Mouse (Mus musculus): ENCODE measurements around the gene Nkx6-1. TPM values are rescaled to one million over a fixed set of nuclear protein-coding genes. Genes with fewer than 3 reads are reported as not detected.

Nkx6-1 gene
- polyA plus RNA-seq, 1 experiment from 2014 or later = 1.0 TPM

DNA sequence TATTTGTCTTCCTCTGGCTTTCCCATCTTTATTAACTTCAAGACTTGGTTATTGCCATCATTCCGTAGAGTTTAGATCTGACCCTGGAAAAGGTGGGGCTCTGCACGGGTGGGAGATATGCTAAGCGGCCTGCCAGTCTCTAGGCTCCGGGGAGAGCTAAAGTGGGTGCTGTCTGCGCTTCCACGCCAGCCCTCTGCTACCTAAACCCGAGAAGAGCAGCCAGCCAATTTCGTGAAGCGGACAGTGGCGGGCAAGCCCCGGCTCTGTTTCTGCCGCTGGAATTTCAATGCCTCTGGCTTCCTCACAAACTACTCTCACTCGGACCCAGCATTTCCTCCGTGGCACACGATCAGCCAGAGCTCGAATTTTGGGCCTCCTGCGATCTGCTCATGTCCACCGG is 1.9 kb upstream of the Nkx6-1 start:
- under 1% methylated on average over 18 of the region's 18 CpGs for whole genome bisulfite sequencing
- H3K36me3 ChIP-seq (replicated peaks) = no peaks in the 10 kb centered on the region
- H3K27me3 ChIP-seq (ENCODE audit: poor library complexity, severe bottlenecking) = peaks cover 92% of the 10 kb centered on the region
- no peak overlapping the region for H3K4me3 ChIP-seq
- H3K27ac ChIP-seq = no peak overlapping the region
- peaks cover 34% of the 10 kb centered on the region for H3K4me1 ChIP-seq
- DNase-seq (ENCODE audit: extremely low spot score, low spot score) = no peak
- H3K9me3 ChIP-seq = no peaks in the 10 kb centered on the region

DNA sequence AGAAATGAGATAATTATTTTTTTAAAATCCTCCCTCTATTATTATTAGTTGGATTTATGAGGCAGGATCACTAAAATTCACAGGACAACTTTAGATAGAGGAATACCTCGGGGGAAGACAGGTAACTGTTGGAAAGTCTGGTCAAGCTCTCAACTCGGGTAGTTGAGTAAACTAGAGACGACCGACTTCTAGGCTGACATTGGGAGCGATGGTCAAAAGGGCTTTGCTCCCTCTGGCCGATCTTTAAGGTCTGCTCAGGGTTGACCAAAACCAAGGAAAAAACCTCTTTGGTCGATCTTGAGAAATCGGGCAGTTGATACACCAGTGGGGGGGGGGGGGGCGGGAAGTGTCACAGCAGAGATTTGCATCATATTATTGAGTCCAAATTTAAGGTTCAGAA is 1.3 kb upstream of the Nkx6-1 start:
- Histone ChIP-seq H3K27me3 (ENCODE audit: poor library complexity, severe bottlenecking) (peaks cover 98% of the 10 kb centered on the region), H3K36me3 (replicated peaks) (no peaks in the 10 kb centered on the region), H3K4me1 (peaks cover 34% of the 10 kb centered on the region), H3K9me3 (no peaks in the 10 kb centered on the region), H3K4me3 (no peak overlapping the region), H3K27ac (no peak overlapping the region)
- 1% methylated on average over 9 of the region's 9 CpGs for WGBS
- DNase-seq (ENCODE audit: extremely low spot score, low spot score) = no peak

DNA sequence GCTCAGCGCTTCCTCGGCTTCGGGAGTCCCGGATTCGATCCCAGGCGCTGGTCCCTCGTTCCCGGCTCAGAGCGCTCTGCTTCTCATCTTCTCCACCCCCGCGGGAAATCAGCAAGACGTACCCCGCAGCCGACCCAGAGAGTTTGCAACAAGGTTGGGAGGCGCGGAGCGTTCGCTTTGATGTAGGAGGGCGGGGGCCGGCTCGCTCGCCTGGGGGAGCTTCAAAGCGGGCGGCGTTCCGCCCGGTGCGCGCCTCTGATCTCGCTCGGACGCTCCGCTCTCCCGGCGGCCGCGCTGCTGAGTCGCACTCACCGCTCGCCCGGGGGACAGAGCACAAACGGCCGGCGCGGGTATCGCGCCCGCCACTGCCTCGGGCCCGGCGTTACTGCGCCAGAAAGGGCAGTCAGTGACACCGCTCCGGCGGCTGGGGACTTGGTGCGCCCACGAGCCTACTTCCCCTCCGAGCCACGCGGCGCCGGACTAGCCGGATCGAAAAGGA is 324 bp downstream of the Nkx6-1 start:
- under 1% methylated on average over 64 of the region's 64 CpGs for WGBS
- Histone ChIP-seq H3K4me3 (peak overlapping the region; percentile 52), H3K27ac (peak overlapping the region; percentile 44; the same call in 1 of the 2 replicates), H3K4me1 (peaks cover 37% of the 10 kb centered on the region), H3K9me3 (no peaks in the 10 kb centered on the region), H3K27me3 (ENCODE audit: poor library complexity, severe bottlenecking) (peaks cover 100% of the 10 kb centered on the region), H3K36me3 (replicated peaks) (no peaks in the 10 kb centered on the region)
- peak; percentile 67 for DNase-seq (ENCODE audit: extremely low spot score, low spot score)

GRCm38 (mm10) chr5:101663621-101664422 is 974 bp downstream of the Nkx6-1 start:
- H3K27me3 ChIP-seq (ENCODE audit: poor library complexity, severe bottlenecking) = peaks cover 100% of the 10 kb centered on the region
- H3K9me3 ChIP-seq = no peaks in the 10 kb centered on the region
- no peak for DNase-seq (ENCODE audit: extremely low spot score, low spot score)
- peak overlapping the region; percentile 52 for H3K4me3 ChIP-seq
- H3K4me1 ChIP-seq = peaks cover 42% of the 10 kb centered on the region
- H3K36me3 ChIP-seq (replicated peaks) = no peaks in the 10 kb centered on the region
- WGBS = under 1% methylated on average over 80 of the region's 94 CpGs
- peak overlapping the region; percentile 44 for H3K27ac ChIP-seq

GRCm38 (mm10) chr5:101663176-101663575 is 1.6 kb downstream of the Nkx6-1 start:
- H3K27me3 ChIP-seq (ENCODE audit: poor library complexity, severe bottlenecking) = peaks cover 100% of the 10 kb centered on the region
- H3K36me3 ChIP-seq (replicated peaks) = no peaks in the 10 kb centered on the region
- WGBS = under 1% methylated on average over 23 of the region's 23 CpGs
- peak overlapping the region; percentile 52 for H3K4me3 ChIP-seq
- H3K27ac ChIP-seq = peak overlapping the region; percentile 44; the same call in 1 of the 2 replicates
- no peaks in the 10 kb centered on the region for H3K9me3 ChIP-seq
- H3K4me1 ChIP-seq = peaks cover 43% of the 10 kb centered on the region
- peak; percentile 75 for DNase-seq (ENCODE audit: extremely low spot score, low spot score)

- WGBS = 2% methylated on average over 8 of the region's 8 CpGs
- H3K9me3 ChIP-seq = no peaks in the 10 kb centered on the region
- H3K27me3 ChIP-seq (ENCODE audit: poor library complexity, severe bottlenecking) = peaks cover 100% of the 10 kb centered on the region
- peak overlapping the region; percentile 52; the same call in 1 of the 2 replicates for H3K4me3 ChIP-seq
- no peak overlapping the region for H3K27ac ChIP-seq
- H3K36me3 ChIP-seq (replicated peaks) = no peaks in the 10 kb centered on the region
- H3K4me1 ChIP-seq = peaks cover 43% of the 10 kb centered on the region
- no peak for DNase-seq (ENCODE audit: extremely low spot score, low spot score)
These were observed 2.3 kb downstream of the Nkx6-1 start for GRCm38 (mm10) chr5:101662485-101662884.

GRCm38 (mm10) chr5:101661561-101662211 is 3.1 kb downstream of the Nkx6-1 start:
- no peak overlapping the region for H3K27ac ChIP-seq
- H3K4me1 ChIP-seq = peaks cover 43% of the 10 kb centered on the region
- H3K9me3 ChIP-seq = no peaks in the 10 kb centered on the region
- DNase-seq (ENCODE audit: extremely low spot score, low spot score) = peak; percentile 34
- no peak overlapping the region for H3K4me3 ChIP-seq
- peaks cover 100% of the 10 kb centered on the region for H3K27me3 ChIP-seq (ENCODE audit: poor library complexity, severe bottlenecking)
- 1% methylated on average over 25 of the region's 25 CpGs for WGBS
- no peaks in the 10 kb centered on the region for H3K36me3 ChIP-seq (replicated peaks)

DNA sequence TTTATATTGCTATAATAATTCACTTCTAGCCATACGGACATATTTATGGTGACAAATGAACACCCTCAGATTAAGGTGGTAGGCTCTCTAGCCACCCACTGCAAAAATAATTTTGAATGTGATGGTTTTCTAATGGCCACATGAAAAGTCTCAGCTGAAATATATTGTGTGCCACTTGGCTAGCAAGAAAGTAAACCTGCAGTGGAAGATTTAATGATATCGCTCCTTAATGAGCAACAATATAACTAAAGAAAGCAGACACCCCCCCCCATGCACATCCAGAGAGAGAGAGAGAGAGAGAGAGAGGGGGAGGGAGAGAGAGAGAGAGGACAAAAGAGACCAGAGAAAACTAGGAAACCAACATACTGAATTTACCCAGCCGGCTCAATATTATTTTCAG is 4.1 kb downstream of the Nkx6-1 start:
- Histone ChIP-seq H3K36me3 (replicated peaks) (no peaks in the 10 kb centered on the region), H3K27ac (no peak overlapping the region), H3K9me3 (no peaks in the 10 kb centered on the region), H3K27me3 (ENCODE audit: poor library complexity, severe bottlenecking) (peaks cover 100% of the 10 kb centered on the region), H3K4me1 (peaks cover 45% of the 10 kb centered on the region), H3K4me3 (no peak overlapping the region)
- no peak for DNase-seq (ENCODE audit: extremely low spot score, low spot score)
- 3% methylated on average over 3 of the region's 3 CpGs for WGBS

- Histone ChIP-seq H3K27ac (no peak overlapping the region), H3K27me3 (ENCODE audit: poor library complexity, severe bottlenecking) (peaks cover 100% of the 10 kb centered on the region), H3K9me3 (no peaks in the 10 kb centered on the region), H3K4me3 (peak overlapping the region; percentile 42), H3K4me1 (peaks cover 33% of the 10 kb centered on the region), H3K36me3 (replicated peaks) (no peaks in the 10 kb centered on the region)
- peak; percentile 77 for DNase-seq (ENCODE audit: extremely low spot score, low spot score)
- WGBS = under 1% methylated on average over 39 of the region's 39 CpGs
These were observed 5.3 kb downstream of the Nkx6-1 start for GRCm38 (mm10) chr5:101659411-101659971.

DNA sequence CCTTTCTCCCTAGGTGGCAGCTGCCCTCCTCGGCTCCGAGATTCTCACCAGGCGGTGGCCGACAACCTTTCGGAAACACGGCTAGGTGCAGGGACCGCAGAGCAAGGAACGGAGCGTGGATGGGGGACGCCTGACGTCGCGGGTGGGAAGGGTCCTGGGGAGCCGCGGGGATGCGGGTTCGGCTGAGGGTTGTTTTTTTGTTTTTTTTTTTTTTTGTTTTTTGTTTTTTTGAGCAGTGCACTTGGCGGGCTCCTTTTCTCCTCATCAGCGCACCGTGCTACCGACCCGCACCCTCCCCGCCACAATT is 5.9 kb downstream of the Nkx6-1 start:
- Histone ChIP-seq H3K4me1 (peaks cover 28% of the 10 kb centered on the region), H3K27ac (no peak overlapping the region), H3K27me3 (ENCODE audit: poor library complexity, severe bottlenecking) (peaks cover 100% of the 10 kb centered on the region), H3K9me3 (no peaks in the 10 kb centered on the region), H3K36me3 (replicated peaks) (no peaks in the 10 kb centered on the region), H3K4me3 (peak overlapping the region; percentile 42)
- under 1% methylated on average over 23 of the region's 23 CpGs for WGBS
- no peak for DNase-seq (ENCODE audit: extremely low spot score, low spot score)

DNA sequence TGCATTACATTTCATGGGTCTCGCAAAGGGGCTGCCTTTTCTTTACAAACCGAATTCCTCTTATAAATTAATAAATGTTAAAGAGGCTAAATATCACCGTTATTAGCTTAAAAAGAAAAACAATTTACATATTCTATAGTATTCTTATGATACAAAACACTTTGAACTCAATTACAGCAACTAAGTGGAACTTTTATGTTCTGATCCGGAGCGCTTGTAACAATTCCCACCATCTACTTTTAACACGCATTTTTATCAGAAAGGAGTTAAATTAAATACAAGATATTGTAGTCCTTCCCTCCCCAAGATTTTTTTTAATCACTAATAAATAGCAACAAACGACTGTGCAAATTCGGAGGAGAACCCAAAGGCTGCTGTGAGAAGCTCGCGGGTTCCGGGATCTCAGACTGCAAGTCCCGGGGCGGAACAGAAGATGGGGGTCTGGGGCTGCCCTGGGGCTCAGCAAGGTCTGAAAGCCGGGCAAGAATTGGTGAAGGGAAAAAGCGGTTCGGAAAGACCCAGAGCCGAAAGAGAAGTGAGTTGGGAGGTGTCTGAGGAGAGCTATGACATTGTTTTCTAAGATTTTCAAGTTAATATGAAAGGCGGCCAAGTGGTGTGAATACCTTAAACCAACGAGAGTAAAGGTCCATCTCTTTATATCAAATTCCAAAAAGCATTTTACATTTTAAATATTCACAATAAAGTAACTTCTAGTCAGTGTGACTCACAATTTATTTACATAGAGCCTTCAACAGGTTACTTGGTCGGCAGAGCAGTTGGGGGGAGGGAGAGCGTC is 6.4 kb downstream of the Nkx6-1 start:
- H3K9me3 ChIP-seq = no peaks in the 10 kb centered on the region
- H3K27ac ChIP-seq = no peak overlapping the region
- peak; percentile 41 for DNase-seq (ENCODE audit: extremely low spot score, low spot score)
- H3K27me3 ChIP-seq (ENCODE audit: poor library complexity, severe bottlenecking) = peaks cover 100% of the 10 kb centered on the region
- H3K36me3 ChIP-seq (replicated peaks) = no peaks in the 10 kb centered on the region
- peaks cover 22% of the 10 kb centered on the region for H3K4me1 ChIP-seq
- H3K4me3 ChIP-seq = peak overlapping the region; percentile 42; the same call in 1 of the 2 replicates
- WGBS = under 1% methylated on average over 21 of the region's 21 CpGs

DNA sequence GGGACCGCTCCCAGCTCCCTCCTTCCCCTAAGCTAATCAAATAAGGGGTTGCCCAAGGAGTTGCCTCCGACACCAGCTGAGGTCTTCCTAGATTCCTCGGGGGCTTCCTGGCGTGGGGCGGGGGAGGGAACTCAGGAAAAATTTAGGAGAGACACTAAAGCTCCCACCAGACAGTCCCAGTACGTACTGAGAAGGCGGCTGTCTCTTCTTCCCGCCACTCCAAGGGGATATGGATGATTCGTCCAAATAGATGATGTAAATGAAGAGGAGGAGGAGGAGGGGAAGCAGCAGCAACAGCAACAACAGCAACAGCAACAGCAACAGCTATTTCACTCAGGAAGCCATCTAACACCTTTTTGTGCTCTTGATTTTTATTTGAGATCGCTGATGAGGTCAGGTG is 7.1 kb downstream of the Nkx6-1 start:
- no peaks in the 10 kb centered on the region for H3K9me3 ChIP-seq
- no peak overlapping the region for H3K27ac ChIP-seq
- H3K4me3 ChIP-seq = no peak overlapping the region
- DNase-seq (ENCODE audit: extremely low spot score, low spot score) = no peak
- peaks cover 16% of the 10 kb centered on the region for H3K4me1 ChIP-seq
- WGBS = 0% methylated on average over 10 of the region's 10 CpGs
- H3K36me3 ChIP-seq (replicated peaks) = no peaks in the 10 kb centered on the region
- peaks cover 100% of the 10 kb centered on the region for H3K27me3 ChIP-seq (ENCODE audit: poor library complexity, severe bottlenecking)
